Mouse (Mus musculus) MN1 (cell line): ENCODE measurements around the gene Hpcal4.
A peak's percentile ranks its signal among the peaks of the same experiment; 100 is the strongest.

Experiments used
- DNase-seq: peaks from one replicate; pipeline ENCODE4 v3.0.0-alpha.2; 2016; ENCODE audit warnings: low spot score

Gene Hpcal4

GRCm38 (mm10) chr4:123237386-123238266, 54.6 kb downstream of the Hpcal4 start:
- DNase-seq = peak; percentile 50

- peak; percentile 38 for DNase-seq
Measured at GRCm38 (mm10) chr4:123239361-123240203, 56.6 kb downstream of the Hpcal4 start.
